Mouse (Mus musculus) frontal cortex, postnatal 14 days (tissue): ENCODE data around the gene Tha1.
"Not testable (repeated sequence)": the region's sequence is repeated elsewhere in the genome, so short reads cannot be mapped to it uniquely, and the experiment has no call there.

Source experiments
- DNase-seq, 2 experiments: peaks; one replicate each; pipeline ENCODE4 v3.0.0; 2022; ENCODE audit warnings: low spot score in 2 of 2

The Tha1 gene

GRCm38 (mm10) chr11:117848271-117848984 is 24.9 kb downstream of the Tha1 start:
- no peak for DNase-seq

GRCm38 (mm10) chr11:117847593-117848215 is 25.6 kb downstream of the Tha1 start:
- DNase-seq = no peak

GRCm38 (mm10) chr11:117846640-117847039 is 26.6 kb downstream of the Tha1 start:
- DNase-seq = no peak

- DNase-seq = no peak
These were observed 27.6 kb downstream of the Tha1 start for GRCm38 (mm10) chr11:117845651-117846050.

- DNase-seq = no peak
These were observed 28.3 kb downstream of the Tha1 start for GRCm38 (mm10) chr11:117844997-117845396.

GRCm38 (mm10) chr11:117843434-117843833 is 29.8 kb downstream of the Tha1 start:
- DNase-seq = no peak

- DNase-seq = no peak
These were observed 32.4 kb downstream of the Tha1 start for GRCm38 (mm10) chr11:117840910-117841309.

- DNase-seq = no peak
These were observed 34.3 kb downstream of the Tha1 start for GRCm38 (mm10) chr11:117839021-117839420.

- no peak for DNase-seq
These were observed 34.7 kb downstream of the Tha1 start for GRCm38 (mm10) chr11:117838572-117838971.

- DNase-seq = peak in 1 of 2 experiments; percentile 37
These were observed 37.0 kb downstream of the Tha1 start for GRCm38 (mm10) chr11:117836306-117836705.

- DNase-seq = no peak
These were observed 39.2 kb downstream of the Tha1 start for GRCm38 (mm10) chr11:117834086-117834485.

GRCm38 (mm10) chr11:117833509-117833908 is 39.8 kb downstream of the Tha1 start:
- DNase-seq = not testable (repeated sequence)

- peak in 1 of 2 experiments; percentile 54 for DNase-seq
These were observed 41.0 kb downstream of the Tha1 start for GRCm38 (mm10) chr11:117832086-117832969.

- no peak for DNase-seq
These were observed 42.9 kb downstream of the Tha1 start for GRCm38 (mm10) chr11:117830401-117830800.

GRCm38 (mm10) chr11:117829671-117830215 is 43.5 kb downstream of the Tha1 start:
- no peak for DNase-seq

GRCm38 (mm10) chr11:117828888-117829604 is 44.2 kb downstream of the Tha1 start:
- DNase-seq = no peak

GRCm38 (mm10) chr11:117828149-117828887 is 45.0 kb downstream of the Tha1 start:
- DNase-seq = no peak

- no peak for DNase-seq
These were observed 45.9 kb downstream of the Tha1 start for GRCm38 (mm10) chr11:117827386-117827785.

- no peak for DNase-seq
These were observed 46.4 kb downstream of the Tha1 start for GRCm38 (mm10) chr11:117826916-117827315.

GRCm38 (mm10) chr11:117826164-117826563 is 47.1 kb downstream of the Tha1 start:
- DNase-seq = no peak
